Mouse (Mus musculus): Measurements from ENCODE around the gene Dusp7. TPM values are rescaled to one million over a fixed set of nuclear protein-coding genes. Genes with fewer than 3 reads are reported as not detected.

The Dusp7 gene
- polyA plus RNA-seq, 1 experiment = 63.0 TPM

DNA sequence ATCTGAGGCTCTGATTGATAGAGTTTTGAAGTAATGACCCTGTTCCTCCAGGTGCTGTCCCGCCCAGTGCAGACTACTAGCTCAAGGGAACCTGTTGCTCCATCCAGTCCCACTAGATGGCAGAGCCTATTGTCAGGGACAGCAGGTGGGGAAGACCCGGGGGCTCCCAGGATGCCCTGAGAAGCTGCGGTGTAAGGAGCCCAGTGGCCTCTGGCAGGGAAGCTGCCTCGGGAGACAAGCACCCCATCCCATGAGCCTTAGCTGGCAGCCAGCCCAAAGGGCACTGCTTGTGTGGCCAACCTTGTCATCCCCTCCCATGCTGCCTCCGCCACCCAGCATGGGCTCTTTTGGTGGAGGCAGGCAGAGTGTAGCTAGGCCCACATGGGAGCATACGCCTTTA is 17.3 kb upstream of the Dusp7 start:
- 0 out of 2 replicates have a peak, but pooled peaks cover 3% of the 10 kb centered on the region for H3K4me1 ChIP-seq (ENCODE audit: control insufficient read depth, insufficient read depth, low read length)
- TF ChIP-seq CTCF (IDR thresholded peaks at IDR 0.05; ENCODE audit: borderline replicate concordance, insufficient read depth, low read length) (no peak), POLR2A (IDR thresholded peaks at IDR 0.05; ENCODE audit: low read depth, low read length) (no peak)
- no peak overlapping the region for H3K27ac ChIP-seq (ENCODE audit: insufficient read depth, low read length)

GRCm38 (mm10) chr9:106353779-106354178 is 14.7 kb upstream of the Dusp7 start:
- 0 out of 2 replicates have a peak, but pooled peaks cover 3% of the 10 kb centered on the region for H3K4me1 ChIP-seq (ENCODE audit: control insufficient read depth, insufficient read depth, low read length)
- no peak overlapping the region for H3K4me3 ChIP-seq (ENCODE audit: insufficient read depth, low read length)
- TF ChIP-seq POLR2A (IDR thresholded peaks at IDR 0.05; ENCODE audit: low read depth, low read length) (no peak), CTCF (IDR thresholded peaks at IDR 0.05; ENCODE audit: borderline replicate concordance, insufficient read depth, low read length) (no peak)
- no peak overlapping the region for H3K27ac ChIP-seq (ENCODE audit: insufficient read depth, low read length)

More for the DNA sequence above, 17.3 kb upstream of the Dusp7 start:
- H3K4me3 ChIP-seq (ENCODE audit: insufficient read depth, low read length) = no peak overlapping the region

DNA sequence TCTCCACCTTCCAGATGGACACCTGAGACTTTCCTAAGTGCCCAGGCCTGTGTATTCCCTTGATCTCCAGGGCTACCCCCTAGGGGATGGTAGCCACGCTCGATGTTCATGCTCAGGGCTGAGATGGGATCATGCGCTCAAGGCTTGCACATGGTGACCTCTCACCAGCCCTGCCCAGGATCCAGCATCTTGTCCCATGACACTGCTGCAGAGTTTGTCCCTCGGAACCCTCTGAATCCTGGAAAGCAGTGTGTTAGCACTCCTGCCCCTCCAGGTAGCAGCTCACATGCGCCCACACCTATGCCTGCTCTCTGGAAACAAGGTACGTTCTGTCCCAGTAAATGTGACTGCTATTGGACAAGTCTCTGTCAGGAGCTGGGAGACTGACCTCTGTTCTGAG is 13.6 kb upstream of the Dusp7 start:
- Histone ChIP-seq H3K4me3 (ENCODE audit: insufficient read depth, low read length) (no peak overlapping the region), H3K27ac (ENCODE audit: insufficient read depth, low read length) (no peak overlapping the region), H3K4me1 (ENCODE audit: control insufficient read depth, insufficient read depth, low read length) (0 out of 2 replicates have a peak, but pooled peaks cover 3% of the 10 kb centered on the region)
- no peak for TF ChIP-seq CTCF (IDR thresholded peaks at IDR 0.05; ENCODE audit: borderline replicate concordance, insufficient read depth, low read length)

GRCm38 (mm10) chr9:106355217-106355974 is 13.0 kb upstream of the Dusp7 start:
- Histone ChIP-seq H3K4me3 (ENCODE audit: insufficient read depth, low read length) (no peak overlapping the region), H3K27ac (ENCODE audit: insufficient read depth, low read length) (no peak overlapping the region), H3K4me1 (ENCODE audit: control insufficient read depth, insufficient read depth, low read length) (0 out of 2 replicates have a peak, but pooled peaks cover 3% of the 10 kb centered on the region)
- TF ChIP-seq CTCF (IDR thresholded peaks at IDR 0.05; ENCODE audit: borderline replicate concordance, insufficient read depth, low read length) = no peak
- TF ChIP-seq POLR2A (IDR thresholded peaks at IDR 0.05; ENCODE audit: low read depth, low read length) = no peak

DNA sequence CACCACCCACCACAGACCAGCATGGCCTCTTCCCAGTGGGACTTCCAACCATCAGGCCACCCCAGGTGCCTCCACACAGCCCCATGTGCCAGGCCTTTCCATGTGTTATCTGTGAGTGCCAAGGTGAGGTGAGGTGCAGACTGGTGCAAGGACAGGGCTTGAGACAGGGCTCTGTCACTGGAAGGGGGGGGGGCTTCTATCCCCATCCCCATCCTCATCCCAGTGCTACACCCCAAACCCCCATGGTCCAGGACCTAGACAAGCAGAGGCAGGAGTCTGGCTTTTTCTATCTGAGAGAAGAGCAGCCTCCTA is 12.5 kb upstream of the Dusp7 start:
- Histone ChIP-seq H3K4me3 (ENCODE audit: insufficient read depth, low read length) (no peak overlapping the region), H3K27ac (ENCODE audit: insufficient read depth, low read length) (no peak overlapping the region), H3K4me1 (ENCODE audit: control insufficient read depth, insufficient read depth, low read length) (0 out of 2 replicates have a peak, but pooled peaks cover 3% of the 10 kb centered on the region)

DNA sequence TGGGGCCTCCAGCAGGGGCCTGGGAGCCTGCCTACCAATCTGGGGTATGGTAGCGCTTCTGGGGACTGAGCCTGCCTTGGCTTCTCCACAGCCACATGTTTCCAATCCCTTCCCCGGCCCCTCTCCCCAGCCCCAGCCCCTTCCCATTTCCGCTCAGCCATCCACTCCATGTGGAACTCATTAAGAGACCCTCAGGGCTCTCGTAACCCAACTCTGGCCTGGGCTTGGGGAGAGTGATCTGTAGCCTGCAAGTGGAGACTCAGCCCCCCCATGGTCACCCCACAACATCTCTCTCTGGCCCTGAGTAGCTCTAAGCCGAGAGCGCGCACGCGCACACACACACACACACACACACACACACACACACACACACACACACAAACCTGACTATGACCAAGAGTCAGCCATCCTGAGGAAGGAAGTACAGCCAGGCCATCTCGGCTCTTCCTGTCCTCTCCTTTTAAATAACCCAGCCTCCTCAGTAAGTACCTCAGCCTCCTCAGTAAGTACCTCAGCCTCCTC is 12.0 kb upstream of the Dusp7 start:
- TF ChIP-seq POLR2A (IDR thresholded peaks at IDR 0.05; ENCODE audit: low read depth, low read length) (no peak), CTCF (IDR thresholded peaks at IDR 0.05; ENCODE audit: borderline replicate concordance, insufficient read depth, low read length) (no peak)
- no peak overlapping the region for H3K4me3 ChIP-seq (ENCODE audit: insufficient read depth, low read length)
- no peak overlapping the region for H3K27ac ChIP-seq (ENCODE audit: insufficient read depth, low read length)
- 0 out of 2 replicates have a peak, but pooled peaks cover 3% of the 10 kb centered on the region for H3K4me1 ChIP-seq (ENCODE audit: control insufficient read depth, insufficient read depth, low read length)

More for the DNA sequence above, 12.5 kb upstream of the Dusp7 start:
- TF ChIP-seq POLR2A (IDR thresholded peaks at IDR 0.05; ENCODE audit: low read depth, low read length) (no peak), CTCF (IDR thresholded peaks at IDR 0.05; ENCODE audit: borderline replicate concordance, insufficient read depth, low read length) (no peak)

GRCm38 (mm10) chr9:106357167-106357566 is 11.3 kb upstream of the Dusp7 start:
- H3K4me1 ChIP-seq (ENCODE audit: control insufficient read depth, insufficient read depth, low read length) = 0 out of 2 replicates have a peak, but pooled peaks cover 3% of the 10 kb centered on the region
- no peak overlapping the region for H3K4me3 ChIP-seq (ENCODE audit: insufficient read depth, low read length)
- no peak for TF ChIP-seq CTCF (IDR thresholded peaks at IDR 0.05; ENCODE audit: borderline replicate concordance, insufficient read depth, low read length)
- no peak for TF ChIP-seq POLR2A (IDR thresholded peaks at IDR 0.05; ENCODE audit: low read depth, low read length)
- H3K27ac ChIP-seq (ENCODE audit: insufficient read depth, low read length) = no peak overlapping the region

DNA sequence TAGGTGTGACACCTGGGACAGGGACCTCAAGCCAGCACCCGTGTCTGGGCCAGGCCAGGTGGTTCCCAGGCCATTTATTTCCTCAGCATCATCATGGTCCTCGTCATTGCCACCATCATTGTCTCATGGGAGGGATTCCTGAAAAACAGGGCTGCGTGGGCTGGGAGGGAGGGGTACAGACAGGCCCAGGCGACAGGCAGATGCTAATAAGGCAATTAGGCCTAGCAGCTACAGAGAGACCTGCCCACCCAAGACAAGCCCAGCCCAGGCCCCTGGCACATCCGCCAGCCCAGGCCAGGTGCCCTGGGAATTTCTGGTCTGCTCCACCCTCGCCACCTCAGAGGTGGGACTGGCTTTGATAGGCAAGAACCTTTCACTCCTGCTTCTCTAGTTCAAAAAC is 9.1 kb upstream of the Dusp7 start:
- Histone ChIP-seq H3K4me3 (ENCODE audit: insufficient read depth, low read length) (no peak overlapping the region), H3K27ac (ENCODE audit: insufficient read depth, low read length) (no peak overlapping the region), H3K4me1 (ENCODE audit: control insufficient read depth, insufficient read depth, low read length) (no peaks in the 10 kb centered on the region)
- TF ChIP-seq CTCF (IDR thresholded peaks at IDR 0.05; ENCODE audit: borderline replicate concordance, insufficient read depth, low read length) = no peak
- no peak for TF ChIP-seq POLR2A (IDR thresholded peaks at IDR 0.05; ENCODE audit: low read depth, low read length)

DNA sequence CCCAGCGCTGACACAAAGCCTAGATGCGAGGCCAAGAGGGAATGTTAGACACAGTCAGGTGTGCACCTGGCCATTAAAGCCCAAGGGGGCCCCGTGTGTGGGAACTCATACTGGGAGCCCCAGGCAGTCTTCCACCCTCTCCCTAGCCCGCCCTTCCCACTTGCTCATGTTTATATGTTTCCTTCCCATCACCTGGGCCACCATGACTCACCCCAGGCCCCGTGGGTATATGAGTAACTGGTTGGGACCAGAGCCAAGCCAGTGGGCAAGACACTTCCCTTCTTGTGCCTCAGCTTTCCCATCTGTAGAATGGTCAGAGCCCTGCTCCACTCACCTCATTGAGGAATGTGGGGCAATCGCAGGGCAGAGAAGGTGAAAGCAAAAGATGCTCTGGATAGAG is 7.3 kb upstream of the Dusp7 start:
- no peak overlapping the region for H3K4me3 ChIP-seq (ENCODE audit: insufficient read depth, low read length)
- TF ChIP-seq CTCF (IDR thresholded peaks at IDR 0.05; ENCODE audit: borderline replicate concordance, insufficient read depth, low read length) (no peak), POLR2A (IDR thresholded peaks at IDR 0.05; ENCODE audit: low read depth, low read length) (no peak)
- no peaks in the 10 kb centered on the region for H3K4me1 ChIP-seq (ENCODE audit: control insufficient read depth, insufficient read depth, low read length)
- H3K27ac ChIP-seq (ENCODE audit: insufficient read depth, low read length) = no peak overlapping the region

GRCm38 (mm10) chr9:106365333-106365732 is 3.1 kb upstream of the Dusp7 start:
- no peak for TF ChIP-seq POLR2A (IDR thresholded peaks at IDR 0.05; ENCODE audit: low read depth, low read length)
- Histone ChIP-seq H3K27ac (ENCODE audit: insufficient read depth, low read length) (no peak overlapping the region), H3K4me3 (ENCODE audit: insufficient read depth, low read length) (no peak overlapping the region), H3K4me1 (ENCODE audit: control insufficient read depth, insufficient read depth, low read length) (peaks cover 2% of the 10 kb centered on the region; the same call in 1 of the 2 replicates)
